Mouse (Mus musculus) E14TG2a.4 (cell line): ENCODE results near the gene Mcam.

Experiments
- CTCF ChIP-seq: conservative IDR thresholded peaks from 2 replicates; pipeline ENCODE4 v1.5.1; 2014; ENCODE audit warnings: low read length
- NANOG ChIP-seq: IDR thresholded peaks from 2 replicates; pipeline ENCODE4 v1.6.1; 2014; ENCODE audit warnings: borderline replicate concordance, low read length, mixed read lengths
- POU5F1 ChIP-seq: IDR thresholded peaks from 2 replicates; pipeline ENCODE4 v1.6.1; 2014; ENCODE audit warnings: low read length, borderline replicate concordance

- no peak for TF ChIP-seq CTCF
- TF ChIP-seq POU5F1 = no peak
- no peak for TF ChIP-seq NANOG
Observed at GRCm38 (mm10) chr9:44084659-44085229, 49.5 kb upstream of the Mcam start.
